Mouse (Mus musculus): ENCODE measurements around the gene Dgkb. TPM values are rescaled to one million over a fixed set of nuclear protein-coding genes. Genes with fewer than 3 reads are reported as not detected.

The Dgkb gene
- polyA plus RNA-seq, 1 experiment from 2014 or later = 0.71 TPM

GRCm38 (mm10) chr12:38608104-38608503, 790.6 kb downstream of the Dgkb start:
- Histone ChIP-seq H3K27ac (ENCODE audit: low read depth, low read length) (no peak overlapping the region), H3K4me2 (no peak overlapping the region), H3K9ac (ENCODE audit: low read length) (no peak overlapping the region), H3K27me3 (ENCODE audit: control insufficient read depth, insufficient read depth, low read length) (no peaks in the 10 kb centered on the region), H3K9me3 (ENCODE audit: control insufficient read depth, low read length) (no peaks in the 10 kb centered on the region), H3K36me3 (ENCODE audit: control insufficient read depth, insufficient read depth, low read length) (no peaks in the 10 kb centered on the region), H3K4me1 (ENCODE audit: control insufficient read depth, insufficient read depth, low read length) (no peaks in the 10 kb centered on the region), H3K4me3 (ENCODE audit: low read depth, low read length) (no peak overlapping the region)
- DNase-seq (ENCODE audit: low spot score, missing footprints) (no peak), ATAC-seq (ENCODE audit: low FRiP score) (no peak)
- 73% methylated on average over 1 of the region's 1 CpGs for WGBS

GRCm38 (mm10) chr12:38668265-38668664, 850.7 kb downstream of the Dgkb start:
- ATAC-seq (ENCODE audit: low FRiP score) (no peak), DNase-seq (ENCODE audit: low spot score, missing footprints) (no peak)
- Histone ChIP-seq H3K9me3 (ENCODE audit: control insufficient read depth, low read length) (no peaks in the 10 kb centered on the region), H3K27ac (ENCODE audit: low read depth, low read length) (no peak overlapping the region), H3K4me1 (ENCODE audit: control insufficient read depth, insufficient read depth, low read length) (no peaks in the 10 kb centered on the region), H3K4me3 (ENCODE audit: low read depth, low read length) (no peak overlapping the region), H3K9ac (ENCODE audit: low read length) (no peak overlapping the region), H3K27me3 (ENCODE audit: control insufficient read depth, insufficient read depth, low read length) (no peaks in the 10 kb centered on the region), H3K4me2 (no peak overlapping the region), H3K36me3 (ENCODE audit: control insufficient read depth, insufficient read depth, low read length) (no peaks in the 10 kb centered on the region)
- 71% methylated on average over 3 of the region's 3 CpGs for WGBS

Measured in midbrain, embryonic 11.5 days (tissue).